Mouse (Mus musculus): ENCODE data around the gene Gm20388. TPM values are rescaled to one million over a fixed set of nuclear protein-coding genes. Genes with fewer than 3 reads are reported as not detected.

Gene Gm20388
- total RNA-seq, 1 experiment from 2014 or later, result 10.0 TPM

DNA sequence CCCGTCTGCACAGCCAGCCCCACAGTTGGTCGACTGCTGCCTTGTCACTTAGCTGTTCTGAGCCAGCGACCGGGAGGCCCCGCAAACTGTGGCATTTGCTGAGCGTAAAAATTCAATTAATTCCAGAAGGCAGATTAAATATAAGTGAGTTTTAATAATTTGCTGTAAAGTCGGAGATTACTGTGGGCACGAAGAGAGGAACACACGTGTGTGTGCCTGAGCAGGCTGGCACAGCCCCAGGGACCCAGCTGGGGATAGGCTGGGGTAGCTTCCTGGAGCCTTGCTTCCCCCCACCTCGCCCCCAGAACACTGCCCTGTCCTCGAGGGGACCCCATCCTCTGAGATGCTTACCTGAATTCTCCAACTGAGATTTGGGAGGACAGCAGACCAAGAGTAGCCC, 601.7 kb downstream of the Gm20388 start:
- ATAC-seq (replicated peaks; ENCODE audit: insufficient number of reproducible peaks, low FRiP score, low TSS enrichment, poor library complexity, severe bottlenecking), result no peak

GRCm38 (mm10) chr8:120513145-120513544, 602.5 kb downstream of the Gm20388 start:
- no peak for ATAC-seq (replicated peaks; ENCODE audit: insufficient number of reproducible peaks, low FRiP score, low TSS enrichment, poor library complexity, severe bottlenecking)

DNA sequence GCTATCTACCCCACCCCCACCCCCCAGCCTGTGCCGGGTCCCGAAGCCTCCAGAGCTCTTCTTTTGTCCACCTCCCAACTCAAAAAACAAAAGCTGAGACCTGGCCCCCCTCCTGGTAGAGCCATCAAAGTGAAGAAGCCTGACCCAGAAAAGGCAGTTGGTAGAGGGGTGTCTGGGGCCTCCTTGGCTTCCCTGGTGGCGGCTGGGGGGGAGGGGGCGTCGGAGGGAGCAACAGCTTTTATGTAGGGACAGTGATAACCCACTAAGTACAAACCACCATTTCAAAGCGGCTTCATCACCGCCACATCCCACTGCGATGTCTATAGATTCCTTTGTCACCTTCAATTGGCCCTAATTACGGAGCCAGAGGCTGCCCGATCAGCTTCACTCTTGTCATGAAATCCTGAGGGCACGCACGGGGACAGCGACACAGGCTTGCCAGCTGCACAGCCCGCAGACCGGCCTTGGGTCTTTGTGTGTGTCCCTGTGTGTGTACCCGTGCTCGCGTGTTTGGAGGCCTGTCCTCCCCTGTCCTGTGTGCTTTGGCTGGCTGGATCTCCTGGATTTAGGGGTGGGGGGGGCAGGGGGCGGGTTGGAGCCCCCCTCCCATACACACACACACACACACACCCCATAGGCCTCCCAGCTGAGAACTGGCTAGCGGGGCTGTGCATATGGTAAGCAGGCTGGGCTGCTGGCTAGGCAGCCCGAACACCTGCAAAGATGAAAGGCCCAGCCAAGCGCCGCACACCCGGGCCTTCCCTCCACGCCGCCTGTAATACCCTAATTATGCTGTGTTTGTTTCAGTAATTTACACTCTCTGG, 603.2 kb downstream of the Gm20388 start:
- ATAC-seq (replicated peaks; ENCODE audit: insufficient number of reproducible peaks, low FRiP score, low TSS enrichment, poor library complexity, severe bottlenecking), result no peak

DNA sequence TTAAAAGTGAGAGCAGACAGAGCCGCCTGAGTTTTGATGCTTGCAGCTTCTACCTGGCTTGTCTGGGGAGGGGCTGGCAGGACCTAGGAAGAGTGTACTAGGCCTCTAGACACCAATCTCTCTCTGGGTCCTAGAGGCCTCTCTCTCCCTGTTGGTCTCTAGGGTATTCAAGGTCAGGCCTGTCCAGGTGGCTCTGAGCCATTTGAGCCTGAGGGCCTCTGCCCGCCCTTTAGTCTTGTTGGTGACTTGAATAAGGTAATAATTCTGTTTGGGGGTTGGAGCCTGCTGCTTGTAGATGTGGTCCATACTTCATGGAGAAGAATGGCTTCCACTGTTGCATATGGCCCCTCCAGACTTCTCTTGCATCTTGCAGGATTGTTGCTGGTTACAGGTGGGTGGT, 604.6 kb downstream of the Gm20388 start:
- no peak for ATAC-seq (replicated peaks; ENCODE audit: insufficient number of reproducible peaks, low FRiP score, low TSS enrichment, poor library complexity, severe bottlenecking)

GRCm38 (mm10) chr8:120515650-120516049, 605.0 kb downstream of the Gm20388 start:
- ATAC-seq (replicated peaks; ENCODE audit: insufficient number of reproducible peaks, low FRiP score, low TSS enrichment, poor library complexity, severe bottlenecking), result no peak

GRCm38 (mm10) chr8:120516182-120516755, 605.6 kb downstream of the Gm20388 start:
- ATAC-seq (replicated peaks; ENCODE audit: insufficient number of reproducible peaks, low FRiP score, low TSS enrichment, poor library complexity, severe bottlenecking), result no peak

DNA sequence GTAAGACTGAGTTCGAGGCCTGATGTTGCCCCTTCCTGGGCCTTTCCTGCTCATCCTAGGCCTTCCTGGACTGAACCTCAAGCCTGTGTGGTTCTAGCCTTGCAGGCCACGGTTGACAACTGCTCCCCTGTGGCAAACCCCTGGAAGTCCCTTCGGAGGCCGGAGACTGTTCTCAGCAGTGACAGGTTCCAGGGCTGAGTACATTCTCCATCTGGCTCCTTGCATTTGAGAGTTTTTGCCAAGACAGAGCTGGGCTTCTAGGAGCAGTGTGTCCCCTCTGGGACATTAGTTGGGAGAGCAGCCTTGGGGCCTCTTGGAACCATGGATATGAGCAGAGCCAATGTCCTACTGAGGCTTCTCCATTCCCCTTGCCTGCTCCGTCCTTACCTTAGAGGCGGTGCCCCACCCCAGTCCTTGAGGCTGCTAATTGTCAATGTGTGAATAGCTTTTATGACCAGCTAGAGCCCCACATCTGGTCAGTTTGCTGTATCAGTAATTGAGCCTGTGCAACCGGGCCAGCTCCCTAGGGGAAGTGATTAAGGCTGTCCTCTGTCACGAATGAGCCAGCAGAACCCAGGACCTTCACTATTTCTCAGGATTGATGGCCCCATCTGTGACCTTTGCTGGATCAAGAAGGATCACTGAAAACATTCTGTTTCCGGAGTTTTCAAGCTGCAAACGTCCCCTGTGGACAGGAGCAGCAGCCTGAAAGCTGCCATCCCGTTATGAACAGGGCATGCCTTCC, 607.2 kb downstream of the Gm20388 start:
- ATAC-seq (replicated peaks; ENCODE audit: insufficient number of reproducible peaks, low FRiP score, low TSS enrichment, poor library complexity, severe bottlenecking), result no peak

DNA sequence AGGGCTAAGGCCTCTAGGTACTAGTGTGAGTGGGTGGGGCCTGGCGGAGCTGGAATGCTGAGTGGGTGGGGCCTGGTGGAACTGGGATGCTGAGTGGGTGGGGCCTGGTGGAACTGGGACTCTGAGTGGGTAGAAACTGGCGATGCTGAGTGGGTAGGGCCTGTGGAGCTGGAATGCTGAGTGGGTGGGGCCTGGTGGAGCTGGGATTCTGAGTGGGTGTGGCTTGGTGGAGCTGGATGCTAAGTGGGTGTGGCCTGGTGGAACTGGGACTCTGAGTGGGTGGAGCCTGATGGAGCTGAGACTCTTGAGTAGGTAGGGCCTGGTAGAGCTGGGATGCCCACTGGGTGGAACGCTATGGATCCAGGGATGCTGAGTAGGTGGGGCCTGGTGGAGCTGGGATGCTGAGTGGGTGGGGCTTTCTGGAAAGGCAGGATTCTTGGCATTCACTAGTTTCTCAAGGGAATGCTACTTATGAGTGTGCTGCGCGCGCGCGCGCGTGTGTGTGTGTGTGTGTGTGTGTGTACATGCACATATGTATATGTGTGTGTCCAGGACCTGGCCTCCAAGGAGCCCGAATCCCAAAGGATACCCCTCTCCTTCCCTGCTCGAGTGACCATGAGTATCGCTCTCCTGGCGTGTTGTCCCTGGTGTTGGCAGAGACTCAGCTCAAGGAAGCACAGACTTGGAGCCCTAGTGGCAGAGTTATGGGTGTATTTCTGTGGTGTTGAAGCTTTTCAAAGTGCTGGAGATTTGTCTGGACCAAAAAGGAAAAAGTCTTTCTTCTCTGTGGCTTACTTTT, 608.3 kb downstream of the Gm20388 start:
- ATAC-seq (replicated peaks; ENCODE audit: insufficient number of reproducible peaks, low FRiP score, low TSS enrichment, poor library complexity, severe bottlenecking), result no peak

GRCm38 (mm10) chr8:120520287-120520686, 609.6 kb downstream of the Gm20388 start:
- no peak for ATAC-seq (replicated peaks; ENCODE audit: insufficient number of reproducible peaks, low FRiP score, low TSS enrichment, poor library complexity, severe bottlenecking)

GRCm38 (mm10) chr8:120520707-120521590, 610.3 kb downstream of the Gm20388 start:
- ATAC-seq (replicated peaks; ENCODE audit: insufficient number of reproducible peaks, low FRiP score, low TSS enrichment, poor library complexity, severe bottlenecking), result no peak

DNA sequence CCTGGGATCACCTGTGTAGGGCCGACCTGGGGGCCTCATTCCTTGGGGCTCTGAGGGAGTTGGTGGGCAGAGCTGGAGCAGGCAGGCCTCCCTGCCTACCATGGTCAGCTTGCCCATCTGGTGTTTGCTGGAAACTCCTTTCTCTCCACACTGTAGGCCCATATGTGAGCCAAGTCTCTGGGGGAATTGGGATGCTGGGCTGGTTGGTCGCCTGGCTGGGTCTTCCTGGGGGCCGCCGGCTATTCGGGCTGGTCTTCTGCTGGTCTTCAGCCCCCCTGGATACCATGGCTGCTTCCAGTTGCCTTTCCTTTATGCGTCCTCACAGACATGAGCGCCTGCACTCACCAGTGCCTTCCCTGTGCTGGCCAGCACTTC, 610.9 kb downstream of the Gm20388 start:
- ATAC-seq (replicated peaks; ENCODE audit: insufficient number of reproducible peaks, low FRiP score, low TSS enrichment, poor library complexity, severe bottlenecking), result no peak

GRCm38 (mm10) chr8:120523641-120524040, 613.0 kb downstream of the Gm20388 start:
- ATAC-seq (replicated peaks; ENCODE audit: insufficient number of reproducible peaks, low FRiP score, low TSS enrichment, poor library complexity, severe bottlenecking), result no peak

DNA sequence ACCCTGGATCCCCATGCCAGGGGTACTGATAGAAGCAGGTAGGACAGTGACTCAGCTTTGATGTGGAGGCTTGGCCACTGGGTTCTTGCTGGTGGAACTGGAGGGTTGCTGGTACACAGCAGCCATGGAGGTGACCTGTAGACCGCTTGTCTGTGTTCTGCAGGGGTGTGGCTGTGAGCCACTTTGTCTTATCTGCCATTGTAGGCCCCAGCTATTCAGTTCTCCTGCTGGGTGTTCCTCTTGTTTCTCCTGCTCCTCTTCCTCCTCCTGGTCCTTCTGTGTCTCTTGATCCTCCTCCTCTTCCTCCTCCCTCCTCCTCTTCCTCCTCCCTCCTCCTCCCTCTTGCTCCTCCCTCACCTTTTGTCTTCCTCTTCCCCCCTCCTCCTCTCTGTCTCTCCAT, 614.5 kb downstream of the Gm20388 start:
- ATAC-seq (replicated peaks; ENCODE audit: insufficient number of reproducible peaks, low FRiP score, low TSS enrichment, poor library complexity, severe bottlenecking), result no peak

DNA sequence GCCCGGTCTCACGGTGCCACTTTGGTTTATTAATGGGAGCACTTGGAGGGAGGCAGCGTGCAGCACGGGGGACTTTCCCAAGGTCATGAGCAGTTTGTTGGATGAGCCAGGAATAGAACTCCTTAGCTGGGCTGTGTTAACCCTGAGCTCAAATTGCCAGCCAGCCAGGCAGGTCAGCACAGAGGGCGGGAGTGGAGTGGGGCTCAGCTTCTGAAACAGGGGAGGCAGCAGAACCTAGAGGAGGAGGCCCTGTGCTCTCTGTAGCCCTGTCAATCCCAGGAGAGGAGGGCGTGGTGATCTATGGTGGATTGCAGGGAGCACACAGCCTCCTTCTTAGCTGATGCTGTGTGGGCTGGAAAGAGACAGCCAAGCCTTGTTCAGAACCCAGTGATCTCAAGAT, 615.2 kb downstream of the Gm20388 start:
- no peak for ATAC-seq (replicated peaks; ENCODE audit: insufficient number of reproducible peaks, low FRiP score, low TSS enrichment, poor library complexity, severe bottlenecking)

DNA sequence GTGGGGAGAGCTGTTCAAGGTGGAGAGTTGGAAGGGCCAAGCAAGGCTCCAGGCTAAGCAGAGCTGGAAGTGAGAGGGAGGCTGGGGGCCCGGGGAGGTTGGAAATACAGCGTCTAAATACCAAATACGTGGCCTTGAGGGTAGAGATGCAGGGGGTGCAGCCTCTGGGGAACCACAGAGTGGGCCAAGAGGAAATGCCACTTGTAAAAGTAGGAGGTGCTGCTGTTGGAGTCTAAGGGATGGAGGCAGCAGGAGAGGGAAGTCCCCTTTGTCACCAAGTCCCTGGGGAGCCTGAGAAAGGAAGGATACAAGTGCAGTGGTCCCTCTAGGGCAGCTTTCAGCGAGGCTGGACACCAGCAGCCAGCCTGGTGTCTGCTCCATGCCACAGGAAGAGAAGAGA, 615.9 kb downstream of the Gm20388 start:
- ATAC-seq (replicated peaks; ENCODE audit: insufficient number of reproducible peaks, low FRiP score, low TSS enrichment, poor library complexity, severe bottlenecking), result no peak

DNA sequence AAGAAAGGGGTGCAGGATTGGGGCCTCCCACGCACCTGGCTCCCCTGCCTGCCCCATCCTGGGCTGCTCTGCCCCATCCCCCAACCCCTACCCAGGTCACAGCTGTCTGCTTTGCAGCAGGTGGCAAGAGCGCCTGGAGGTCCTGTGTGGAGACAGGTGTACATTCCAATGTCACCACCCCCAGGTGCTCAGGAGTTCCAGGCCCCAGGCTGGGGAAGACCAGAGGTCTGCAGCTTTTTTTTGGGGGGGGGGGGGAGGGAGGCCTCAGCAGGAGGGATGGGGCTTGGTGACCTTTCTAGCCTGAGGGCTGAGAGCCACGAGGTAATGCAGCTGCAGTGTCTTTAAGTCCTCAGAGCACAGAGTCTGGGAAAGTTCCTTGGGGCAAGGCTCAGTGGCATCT, 617.7 kb downstream of the Gm20388 start:
- no peak for ATAC-seq (replicated peaks; ENCODE audit: insufficient number of reproducible peaks, low FRiP score, low TSS enrichment, poor library complexity, severe bottlenecking)

DNA sequence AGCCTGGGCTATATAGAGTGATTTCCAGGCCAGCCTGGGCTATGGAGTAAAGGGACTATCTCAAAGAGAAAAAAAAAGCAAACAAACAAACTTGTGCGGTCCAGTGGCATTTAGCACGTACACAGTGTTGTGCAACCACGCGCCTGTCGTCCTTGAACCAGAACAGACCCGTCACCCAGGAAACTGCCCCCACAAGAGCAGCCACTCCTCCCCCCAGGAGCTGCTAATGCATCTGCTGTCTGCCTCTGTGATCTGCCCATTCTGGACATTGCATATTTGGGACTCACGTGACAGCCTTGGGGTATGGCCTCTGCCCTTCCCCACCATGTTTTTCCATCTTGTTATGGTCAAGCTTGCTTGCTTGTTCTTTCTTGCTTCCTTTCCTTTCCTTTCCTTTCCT, 618.6 kb downstream of the Gm20388 start:
- ATAC-seq (replicated peaks; ENCODE audit: insufficient number of reproducible peaks, low FRiP score, low TSS enrichment, poor library complexity, severe bottlenecking), result peak; percentile 52

DNA sequence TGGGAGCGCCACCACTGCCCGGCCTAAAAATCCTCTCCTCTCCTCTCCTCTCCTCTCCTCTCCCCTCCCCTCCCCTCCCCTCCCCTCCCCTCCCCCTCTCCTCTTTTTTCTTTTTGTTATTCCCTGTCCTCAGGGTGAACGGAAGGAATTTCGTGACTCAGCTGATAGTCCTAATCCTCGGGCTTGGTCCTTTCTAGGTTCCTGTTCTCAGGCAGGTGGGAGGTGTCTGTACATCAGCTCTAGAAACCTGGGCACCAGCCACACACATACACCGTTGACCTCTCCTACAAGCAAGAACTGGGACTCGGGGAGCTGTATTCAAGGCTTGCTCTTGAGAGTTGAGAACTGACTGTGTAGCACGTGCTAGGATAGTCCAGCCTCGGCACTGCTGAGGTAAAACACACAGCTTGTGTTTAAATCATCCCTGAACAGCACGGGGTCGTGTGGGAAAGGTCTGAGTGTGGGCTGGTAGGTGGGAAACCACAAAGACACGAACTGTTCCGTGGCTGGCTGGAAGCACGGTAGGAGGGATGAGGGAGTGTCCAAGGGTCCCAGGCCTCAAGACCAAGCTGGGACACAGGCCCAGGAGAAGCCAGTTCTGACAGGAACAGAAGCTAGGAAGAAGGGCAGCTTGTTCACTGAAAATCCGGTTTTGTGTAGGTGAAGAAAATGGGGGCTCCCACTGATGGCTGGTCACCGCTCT, 620.5 kb downstream of the Gm20388 start:
- no peak for ATAC-seq (replicated peaks; ENCODE audit: insufficient number of reproducible peaks, low FRiP score, low TSS enrichment, poor library complexity, severe bottlenecking)

Data from monocyte, adult 5-6 weeks (primary cell).